19 mouse cellular contexts compared by ENCODE assay signal in genomic region chr9:97702989-97703388, GRCm38 (mm10).
A peak's percentile ranks its signal among the peaks of the same experiment; 100 is the strongest.
DNase-seq lines count a peak whose midpoint lies in the region; ATAC-seq and TF ChIP-seq lines count a peak whose summit lies in the region.
"Had no signal": no experiment of that assay in that cellular context is flagged by ENCODE, and none has a peak within 500 bp of the region (broad histone marks: within the 10 kb centered on the region; RNA-seq: fewer than 3 reads in every experiment).

No protein-coding gene starts in this region.

- WGBS in heart, embryonic 12.5 days: 51% methylated on average over 2 of the region's 2 CpGs
- 53% methylated on average over 2 of the region's 2 CpGs for WGBS in limb, embryonic 15.5 days
- 90% methylated on average over 2 of the region's 2 CpGs for WGBS in limb, embryonic 10.5 days
- 19% methylated on average over 2 of the region's 2 CpGs for WGBS in heart, postnatal 0 days

- in situ Hi-C loops in Patski (cut with MboI; ENCODE audit: low pct_unique_long_range_greater_than_20kb): no loop called here

- no peaks in the 10 kb centered on the region for H3K9me3 ChIP-seq in heart, embryonic 12.5 days (replicated peaks)
- H3K9me3 ChIP-seq in limb, embryonic 15.5 days: no peaks in the 10 kb centered on the region
- no peaks in the 10 kb centered on the region for H3K9me3 ChIP-seq in limb, embryonic 10.5 days (replicated peaks)
- no peaks in the 10 kb centered on the region for H3K9me3 ChIP-seq in heart, postnatal 0 days (replicated peaks; ENCODE audit: control insufficient read depth, low read length)
- H3K9me3 ChIP-seq: hindbrain, embryonic 12.5 days; liver, embryonic 13.5 days; neural tube, embryonic 12.5 days had no signal

- CTCF ChIA-PET in Patski (lab: Charles Lee): no interaction called here

- peak; percentile 72; the same call in 1 of the 2 replicates for ATAC-seq in heart, embryonic 12.5 days (ENCODE audit: insufficient number of reproducible peaks, low FRiP score)
- peak; percentile 30; the same call in 1 of the 2 replicates for ATAC-seq in limb, embryonic 15.5 days (ENCODE audit: insufficient number of reproducible peaks, low FRiP score, low TSS enrichment, low read depth)
- ATAC-seq in Patski: peak; percentile 31
- peak; percentile 90 for ATAC-seq in heart, postnatal 0 days (ENCODE audit: insufficient read depth, low read depth)
- ATAC-seq: activated CD4-positive, CD25-positive, alpha-beta regulatory T cell, adult 4 months; intestine, embryonic 16.5 days had no signal

- POLR2A ChIA-PET in Patski (lab: Charles Lee): no interaction called here

- no peak for DNase-seq in heart, adult 8-10 months (ENCODE audit: low spot score)
- no peak for DNase-seq in limb, embryonic 10.5 days (ENCODE audit: low spot score)
- DNase-seq in Patski (ENCODE audit: low read depth, low spot score): peak; percentile 44
- peak; percentile 59 for DNase-seq in heart, postnatal 0 days (ENCODE audit: low spot score)
- no peak for DNase-seq in embryo, embryonic 11 days
- DNase-seq: adrenal gland, postnatal 14 days; cerebellum, adult 9-10 months; gastrocnemius, postnatal 25 days; liver, embryonic 13.5 days; lung, postnatal 14 days; right cerebral cortex, adult 18-20 months; thymus, adult 18-20 months had no signal

- H3K27me3 ChIP-seq in heart, embryonic 12.5 days (replicated peaks): peaks cover 50% of the 10 kb centered on the region
- H3K27me3 ChIP-seq in limb, embryonic 15.5 days: no peaks in the 10 kb centered on the region
- H3K27me3 ChIP-seq in limb, embryonic 10.5 days (ENCODE audit: low read depth, poor library complexity, severe bottlenecking): no peaks in the 10 kb centered on the region
- H3K27me3 ChIP-seq in Patski: no peaks in the 10 kb centered on the region
- 0 out of 2 replicates have a peak, but pooled peaks cover 4% of the 10 kb centered on the region for H3K27me3 ChIP-seq in heart, postnatal 0 days (ENCODE audit: control insufficient read depth, insufficient read depth, low read length)
- H3K27me3 ChIP-seq: hindbrain, embryonic 12.5 days; liver, embryonic 13.5 days; megakaryocyte, embryonic 14.5 days; neural tube, embryonic 12.5 days had no signal

- no peak overlapping the region for H3K9ac ChIP-seq in heart, embryonic 12.5 days
- H3K9ac ChIP-seq in limb, embryonic 15.5 days: no peak overlapping the region
- H3K9ac ChIP-seq in heart, postnatal 0 days (replicated peaks; ENCODE audit: low read depth, low read length): no peak overlapping the region
- H3K9ac ChIP-seq: hindbrain, embryonic 12.5 days; liver, embryonic 13.5 days; neural tube, embryonic 12.5 days had no signal

- no peak overlapping the region for H3K27ac ChIP-seq in heart, embryonic 12.5 days (ENCODE audit: poor library complexity, severe bottlenecking)
- no peak overlapping the region for H3K27ac ChIP-seq in limb, embryonic 15.5 days
- no peak overlapping the region for H3K27ac ChIP-seq in limb, embryonic 10.5 days
- H3K27ac ChIP-seq in heart, postnatal 0 days (ENCODE audit: low read depth): no peak overlapping the region
- H3K27ac ChIP-seq: hindbrain, embryonic 12.5 days; liver, embryonic 13.5 days; neural tube, embryonic 12.5 days had no signal

- no peak overlapping the region for H3K4me3 ChIP-seq in heart, embryonic 12.5 days
- H3K4me3 ChIP-seq in limb, embryonic 15.5 days: no peak overlapping the region
- no peak overlapping the region for H3K4me3 ChIP-seq in limb, embryonic 10.5 days
- no peak overlapping the region for H3K4me3 ChIP-seq in heart, postnatal 0 days (ENCODE audit: low read depth, low read length)
- H3K4me3 ChIP-seq: hindbrain, embryonic 12.5 days; liver, embryonic 13.5 days; megakaryocyte, embryonic 14.5 days; neural tube, embryonic 12.5 days had no signal

- no peak for TF ChIP-seq CTCF in Patski (IDR thresholded peaks at IDR 0.05)
- TF ChIP-seq CTCF in heart, postnatal 0 days (IDR thresholded peaks at IDR 0.05; ENCODE audit: low read depth): no peak

- TF ChIP-seq EP300 in heart, postnatal 0 days (IDR thresholded peaks at IDR 0.05; ENCODE audit: low read depth): no peak

- H3K4me1 ChIP-seq in heart, embryonic 12.5 days (replicated peaks): peaks cover 6% of the 10 kb centered on the region
- no peaks in the 10 kb centered on the region for H3K4me1 ChIP-seq in limb, embryonic 15.5 days
- H3K4me1 ChIP-seq in limb, embryonic 10.5 days: no peaks in the 10 kb centered on the region
- 0 out of 2 replicates have a peak, but pooled peaks cover 12% of the 10 kb centered on the region for H3K4me1 ChIP-seq in heart, postnatal 0 days (ENCODE audit: control insufficient read depth, insufficient read depth)
- H3K4me1 ChIP-seq: hindbrain, embryonic 12.5 days; liver, embryonic 13.5 days; megakaryocyte, embryonic 14.5 days; neural tube, embryonic 12.5 days had no signal

- no peaks in the 10 kb centered on the region for H3K36me3 ChIP-seq in heart, embryonic 12.5 days
- H3K36me3 ChIP-seq in limb, embryonic 15.5 days: no peaks in the 10 kb centered on the region
- H3K36me3 ChIP-seq in limb, embryonic 10.5 days: no peaks in the 10 kb centered on the region
- H3K36me3 ChIP-seq in heart, postnatal 0 days (replicated peaks; ENCODE audit: control insufficient read depth, insufficient read depth, low read length): no peaks in the 10 kb centered on the region
- H3K36me3 ChIP-seq: hindbrain, embryonic 12.5 days; liver, embryonic 13.5 days; neural tube, embryonic 12.5 days had no signal

- H3K4me2 ChIP-seq in heart, embryonic 12.5 days: no peak overlapping the region
- no peak overlapping the region for H3K4me2 ChIP-seq in limb, embryonic 15.5 days
- no peak overlapping the region for H3K4me2 ChIP-seq in heart, postnatal 0 days (ENCODE audit: low read depth, low read length)
- H3K4me2 ChIP-seq: hindbrain, embryonic 12.5 days; liver, embryonic 13.5 days; neural tube, embryonic 12.5 days had no signal

Comparison
In these comparisons a context has a peak if more than half of its experiments do, and no peak if none do; other contexts are left out.
1. DNase-seq: peak in Patski (single experiment) and heart, postnatal 0 days (single experiment); none in heart, adult 8-10 months (single experiment), limb, embryonic 10.5 days (single experiment) and embryo, embryonic 11 days (single experiment).
2. ATAC-seq: peak in every context shown above with its lines; median percentile 90 in heart, postnatal 0 days; 72 in heart, embryonic 12.5 days; 31 in Patski; 30 in limb, embryonic 15.5 days.